ENCODE assay signal across 8 mouse cellular contexts in the genomic region with DNA sequence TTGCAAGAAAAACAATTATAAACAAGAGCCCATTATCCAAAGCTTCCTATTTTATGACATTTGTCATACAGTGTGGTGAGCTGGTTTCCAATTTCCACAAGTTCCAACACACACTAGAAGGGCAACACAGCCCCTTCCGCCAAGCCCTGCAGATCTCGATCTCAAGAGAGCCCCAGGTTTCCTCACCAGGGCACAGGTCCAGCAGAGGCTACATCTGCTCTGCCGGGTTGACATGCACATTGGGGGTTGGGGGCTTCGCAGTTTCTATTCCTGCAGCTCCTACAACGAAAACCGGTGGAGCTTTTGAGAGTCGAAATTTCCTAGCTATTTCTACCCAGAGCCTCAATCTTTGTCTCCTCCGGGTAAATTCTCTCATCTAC. TPM values are rescaled to one million over a fixed set of nuclear protein-coding genes. Genes with fewer than 3 reads are reported as not detected.
A peak's percentile ranks its signal among the peaks of the same experiment; 100 is the strongest.
DNase-seq lines count a peak whose midpoint lies in the region; ATAC-seq and TF ChIP-seq lines count a peak whose summit lies in the region.

No protein-coding gene starts in this region.

- peaks cover 38% of the 10 kb centered on the region for H3K4me1 ChIP-seq in megakaryocyte, embryonic 14.5 days
- no peaks in the 10 kb centered on the region for H3K4me1 ChIP-seq in forebrain, postnatal 0 days (ENCODE audit: insufficient read depth)

- no peaks in the 10 kb centered on the region for H3K9me3 ChIP-seq in megakaryocyte, embryonic 14.5 days
- no peaks in the 10 kb centered on the region for H3K9me3 ChIP-seq in forebrain, postnatal 0 days (ENCODE audit: low read length)

- H3K4me3 ChIP-seq in megakaryocyte, embryonic 14.5 days (replicated peaks), result peak overlapping the region; percentile 93
- peak overlapping the region; percentile 74 for H3K4me3 ChIP-seq in forebrain, postnatal 0 days (ENCODE audit: low read depth, low read length)

- H3K27me3 ChIP-seq in megakaryocyte, embryonic 14.5 days (replicated peaks), result no peaks in the 10 kb centered on the region
- no peaks in the 10 kb centered on the region for H3K27me3 ChIP-seq in forebrain, postnatal 0 days (ENCODE audit: insufficient read depth, low read length)

- peak; percentile 55 for DNase-seq in brain, adult 2 months (ENCODE audit: low read depth, low spot score)
- no peak for DNase-seq in forebrain, postnatal 0 days
- DNase-seq in induced T-regulatory cell, adult 2 months (ENCODE audit: low read depth), result peak; percentile 45
- DNase-seq in lung, adult 18-20 months, result peak; percentile 17 to 26
- peak; percentile 26 to 58 for DNase-seq in right cerebral cortex, adult 2 months (ENCODE audit: low spot score in 2 of 2)
- no peak for DNase-seq in T-cell, adult 2 months (ENCODE audit: low spot score)

- TF ChIP-seq CTCF in forebrain, postnatal 0 days (IDR thresholded peaks at IDR 0.05; ENCODE audit: low read depth), result no peak

- no peak for ATAC-seq in megakaryocyte, adult 5-6 weeks (ENCODE audit: poor library complexity, severe bottlenecking)
- ATAC-seq in forebrain, postnatal 0 days, result no peak

- peak overlapping the region; percentile 80 for H3K27ac ChIP-seq in forebrain, postnatal 0 days (ENCODE audit: low read depth, low read length)

- WGBS in forebrain, postnatal 0 days, result 4% methylated on average over 8 of the region's 8 CpGs

- H3K9ac ChIP-seq in forebrain, postnatal 0 days, result peak overlapping the region; percentile 74

- peak overlapping the region; percentile 78 for H3K4me2 ChIP-seq in forebrain, postnatal 0 days (ENCODE audit: low read depth)

- H3K36me3 ChIP-seq in megakaryocyte, embryonic 14.5 days (replicated peaks; ENCODE audit: low read length), result no peaks in the 10 kb centered on the region
- H3K36me3 ChIP-seq in forebrain, postnatal 0 days (ENCODE audit: insufficient read depth), result no peaks in the 10 kb centered on the region

RNA-seq across cellular contexts. Expression of a gene that starts 1.0 kb away (rescaled TPM):
- polyA plus RNA-seq in megakaryocyte, embryonic 14.5 days (2012; ENCODE audit: insufficient read depth, low replicate concordance), result 0.08 TPM in 1 of 2 replicates, not detected in the other
- 6.7 and 8.1 TPM in 2 replicates for total RNA-seq in megakaryocyte, adult 5-6 weeks (2015)
- total RNA-seq in megakaryocyte, adult 5-6 weeks (2017), result 10.5 and 11.2 TPM in 2 replicates
- total RNA-seq in forebrain, postnatal 0 days (2014; rRNA removed), result 13.6 and 15.8 TPM in 2 replicates
- 3.3 and 5.7 TPM in 2 replicates for polyA plus RNA-seq in forebrain, postnatal 0 days (2015; fragmentation: Nextera tagmentation; extraction: Ambion mirVana)

RNA-seq across cellular contexts. Expression of a gene that starts 46.6 kb away (rescaled TPM):
- 3.4 and 3.9 TPM in 2 replicates for polyA plus RNA-seq in megakaryocyte, embryonic 14.5 days (2012; ENCODE audit: insufficient read depth, low replicate concordance)
- 18.0 and 26.5 TPM in 2 replicates for total RNA-seq in megakaryocyte, adult 5-6 weeks (2015)
- 14.1 and 15.3 TPM in 2 replicates for total RNA-seq in megakaryocyte, adult 5-6 weeks (2017)
- 1.8 and 2.2 TPM in 2 replicates for total RNA-seq in forebrain, postnatal 0 days (2014; rRNA removed)
- polyA plus RNA-seq in forebrain, postnatal 0 days (2015; fragmentation: Nextera tagmentation; extraction: Ambion mirVana), result 0.73 and 1.1 TPM in 2 replicates

Comparison
In these comparisons a context has a peak if more than half of its experiments do, and no peak if none do; other contexts are left out.
1. DNase-seq: peak in brain, adult 2 months (single experiment), induced T-regulatory cell, adult 2 months (single experiment), lung, adult 18-20 months (2 of 2) and right cerebral cortex, adult 2 months (2 of 2); none in forebrain, postnatal 0 days (single experiment) and T-cell, adult 2 months (single experiment).